Mouse (Mus musculus): ENCODE measurements around the gene Igfbp5.
A peak's percentile ranks its signal among the peaks of the same experiment; 100 is the strongest.

Igfbp5 gene

DNA sequence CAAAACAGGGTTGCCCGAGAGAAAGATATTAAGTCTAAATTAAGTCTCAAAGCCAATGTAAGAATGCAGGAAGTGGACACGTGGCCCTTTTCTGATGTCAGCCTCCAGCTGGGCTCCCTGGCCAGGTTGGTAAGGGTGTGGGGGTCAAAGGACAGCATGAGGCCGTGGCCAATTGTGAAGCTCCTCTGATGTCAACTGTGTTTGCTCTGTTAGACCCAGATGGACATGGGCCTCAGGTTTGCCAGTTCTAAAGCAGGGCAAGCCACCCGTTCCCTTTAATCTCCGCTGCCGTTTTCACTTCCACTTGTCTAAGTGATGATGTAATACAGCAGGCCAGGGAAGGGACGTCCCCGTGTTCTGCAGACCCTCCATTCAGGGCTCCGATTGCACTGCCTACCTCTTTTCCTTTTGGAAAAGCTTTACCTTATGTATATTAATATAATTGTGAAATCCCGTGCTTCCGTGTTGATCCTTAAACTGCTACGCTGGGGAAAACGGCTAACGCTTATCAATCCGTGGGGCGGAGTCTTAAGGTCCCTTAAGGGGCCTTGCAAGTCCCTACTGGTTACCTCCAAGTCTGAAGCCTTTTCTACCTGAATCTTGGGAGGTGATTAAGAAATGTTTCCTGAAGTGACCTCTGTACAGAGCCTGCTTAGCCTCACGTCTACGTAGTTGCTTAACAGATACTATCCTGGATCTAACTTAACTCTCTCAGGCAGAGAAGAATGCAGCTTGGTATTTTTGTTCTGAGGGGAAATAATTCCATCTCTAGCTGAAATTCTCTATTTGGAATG, 31.8 kb downstream of the Igfbp5 start:
- DNase-seq (ENCODE audit: low read depth, low spot score): no peak

DNA sequence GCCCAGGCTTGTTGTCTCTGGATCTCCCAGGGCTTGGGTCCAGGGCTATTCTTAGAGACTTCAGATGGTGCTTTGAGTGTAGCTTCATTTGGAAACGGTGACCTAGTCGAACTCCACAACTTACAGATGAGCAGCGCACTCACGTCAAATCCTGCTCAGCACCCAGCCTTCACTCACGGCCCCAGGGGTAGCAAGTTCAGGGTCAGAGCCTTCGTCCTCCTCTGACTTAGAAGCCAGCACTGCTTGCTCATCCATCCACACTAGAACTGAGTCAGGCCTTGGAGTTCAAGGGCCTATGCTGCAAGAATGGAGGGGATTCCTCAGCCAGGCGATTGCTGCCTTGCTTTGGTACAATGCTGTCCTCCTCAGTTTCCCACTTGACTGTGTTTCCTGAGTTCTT, 34.9 kb downstream of the Igfbp5 start:
- DNase-seq (ENCODE audit: low read depth, low spot score): no peak

DNA sequence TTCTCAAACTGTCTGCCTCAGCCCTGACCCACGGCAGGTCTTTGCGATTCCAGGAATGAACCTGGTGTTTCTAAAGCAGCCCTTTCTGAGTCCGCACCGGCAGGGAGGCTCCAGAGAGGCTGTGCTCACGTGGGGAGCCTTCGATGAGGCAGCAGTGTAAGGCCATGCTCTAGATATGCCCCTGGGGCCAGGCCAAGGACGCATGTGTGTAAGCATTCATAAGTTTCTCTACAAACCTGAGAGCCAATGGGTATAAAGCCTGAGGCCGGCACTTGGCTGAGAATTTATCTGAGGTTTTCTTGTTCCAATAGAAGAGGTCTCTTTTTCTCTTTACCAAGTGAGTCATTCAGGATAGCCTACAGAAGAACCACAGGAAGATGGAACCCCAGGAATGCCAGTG, 35.3 kb downstream of the Igfbp5 start:
- no peak for DNase-seq (ENCODE audit: low read depth, low spot score)

DNA sequence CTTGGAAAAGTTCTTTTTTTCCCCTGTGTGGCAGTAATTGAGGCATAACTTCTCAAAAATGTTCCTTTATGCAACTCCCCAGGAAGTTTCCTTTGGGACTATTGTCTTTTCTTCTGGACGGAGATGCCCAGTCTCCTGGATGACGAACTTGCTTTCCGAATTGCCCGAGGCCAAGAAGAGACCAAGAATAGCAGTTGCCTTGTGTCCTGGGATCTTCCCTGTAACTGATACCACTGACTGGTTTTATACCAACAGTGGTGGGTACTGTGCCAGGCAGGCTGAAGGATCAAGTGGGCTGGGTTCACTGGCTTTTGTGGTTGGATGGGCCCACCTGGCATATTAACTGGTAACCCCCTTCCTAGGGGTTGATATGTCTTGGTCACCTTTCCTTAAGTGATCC, 41.1 kb downstream of the Igfbp5 start:
- no peak for DNase-seq (ENCODE audit: low read depth, low spot score)

DNA sequence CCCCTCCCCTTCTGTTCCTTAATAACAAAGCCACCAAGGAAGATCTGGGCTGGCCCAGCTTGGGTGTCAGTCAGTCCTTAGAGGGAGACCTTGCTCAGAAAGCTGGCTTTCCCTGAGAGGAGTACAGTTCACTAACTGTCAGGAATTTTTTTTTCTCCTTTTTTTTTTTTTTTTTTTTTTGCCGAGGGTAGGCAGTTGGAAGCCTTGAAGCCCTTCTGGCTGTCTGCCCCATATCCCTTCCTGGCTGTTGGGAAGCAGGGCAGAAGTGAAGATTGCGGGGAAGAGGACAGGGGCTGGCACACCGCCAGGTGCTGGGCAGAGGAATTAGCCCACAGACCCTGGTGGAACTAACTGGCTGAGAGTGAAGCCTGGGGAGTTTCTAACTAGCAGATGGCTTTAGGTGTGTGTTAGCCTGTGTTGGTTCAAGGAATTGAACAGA, 42.0 kb downstream of the Igfbp5 start:
- DNase-seq (ENCODE audit: low read depth, low spot score): no peak

DNA sequence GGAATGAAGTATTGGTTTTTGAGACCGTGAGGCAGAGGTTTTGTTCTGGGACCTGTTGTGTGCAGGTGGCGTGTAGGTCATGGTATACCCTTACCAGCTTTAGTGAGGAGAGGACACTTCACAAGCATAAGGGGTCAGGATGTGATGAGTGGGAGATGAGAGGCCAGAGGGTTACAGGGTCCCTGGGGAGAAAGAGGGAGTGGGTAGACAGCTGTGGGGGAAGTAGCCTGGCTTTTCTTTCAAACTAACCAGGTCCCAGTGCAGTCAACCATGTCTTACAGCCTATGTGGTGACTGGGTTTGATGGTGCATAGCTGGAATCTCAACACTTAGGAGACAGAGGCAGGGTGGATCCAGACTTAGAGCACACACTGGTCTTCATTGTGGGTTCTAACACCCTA, 44.2 kb downstream of the Igfbp5 start:
- no peak for DNase-seq (ENCODE audit: low read depth, low spot score)

DNA sequence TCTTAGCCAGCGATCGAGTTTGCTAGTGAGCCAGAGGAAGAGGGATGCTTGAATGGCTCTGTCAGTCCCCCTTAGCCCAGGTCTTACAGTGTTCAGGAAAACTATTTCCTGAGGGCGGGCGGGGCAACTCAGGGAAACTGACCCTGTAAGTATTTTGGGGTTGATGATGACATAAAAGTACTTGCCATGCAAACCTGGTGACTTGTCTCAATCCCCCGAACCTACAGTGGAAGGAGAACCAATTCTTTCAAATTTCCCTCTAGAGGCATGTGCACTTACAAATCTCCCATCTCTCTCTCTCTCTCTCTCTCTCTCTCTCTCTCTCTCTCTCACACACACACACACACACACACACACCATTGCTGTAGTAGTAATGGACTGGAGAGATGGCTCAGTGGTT, 45.8 kb downstream of the Igfbp5 start:
- DNase-seq (ENCODE audit: low read depth, low spot score): no peak

DNA sequence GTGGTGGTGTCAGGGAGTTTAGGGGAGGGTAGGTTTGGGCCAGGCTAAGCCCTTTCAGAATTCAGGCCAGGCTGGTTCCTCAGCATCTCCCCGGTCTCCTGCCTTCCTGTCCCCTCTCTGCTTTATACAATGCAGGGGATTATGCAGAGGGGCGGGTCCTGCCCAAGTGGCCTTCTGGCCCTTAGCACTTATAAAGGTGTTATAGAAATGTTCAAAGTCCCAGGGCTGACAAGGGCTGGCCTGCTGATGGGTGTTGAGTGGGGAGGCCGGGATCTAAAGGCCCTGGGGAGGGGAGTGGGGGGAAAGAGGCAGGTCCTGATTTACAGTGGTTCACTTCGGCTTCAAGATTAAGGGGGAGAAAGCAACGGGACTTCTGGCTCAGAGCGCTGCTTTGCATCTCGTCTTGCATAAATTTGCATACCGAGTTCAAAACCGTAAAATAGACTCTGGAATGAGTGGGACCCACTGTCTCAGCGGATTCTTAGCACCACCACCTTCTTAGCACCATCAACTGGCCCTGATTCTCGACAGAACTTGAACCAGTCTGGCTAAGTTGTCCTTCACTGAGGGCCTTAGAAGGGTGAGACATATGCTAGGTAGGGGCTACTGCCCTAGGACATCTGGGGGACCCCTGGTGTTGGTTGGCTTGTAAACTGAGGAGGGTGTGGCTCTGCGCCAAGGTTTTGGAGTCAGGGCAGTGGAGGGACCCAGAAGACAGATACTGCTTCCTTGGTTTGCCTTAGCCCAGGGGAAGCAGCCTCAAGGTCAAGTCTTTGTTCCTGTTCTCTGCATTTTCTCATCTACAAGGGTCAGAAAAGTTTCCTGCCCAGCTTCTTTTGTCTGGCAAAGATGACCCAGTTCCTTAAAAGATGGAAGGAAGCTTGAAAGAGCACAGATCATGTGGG, 47.0 kb downstream of the Igfbp5 start:
- DNase-seq (ENCODE audit: low read depth, low spot score): peak; percentile 42

DNA sequence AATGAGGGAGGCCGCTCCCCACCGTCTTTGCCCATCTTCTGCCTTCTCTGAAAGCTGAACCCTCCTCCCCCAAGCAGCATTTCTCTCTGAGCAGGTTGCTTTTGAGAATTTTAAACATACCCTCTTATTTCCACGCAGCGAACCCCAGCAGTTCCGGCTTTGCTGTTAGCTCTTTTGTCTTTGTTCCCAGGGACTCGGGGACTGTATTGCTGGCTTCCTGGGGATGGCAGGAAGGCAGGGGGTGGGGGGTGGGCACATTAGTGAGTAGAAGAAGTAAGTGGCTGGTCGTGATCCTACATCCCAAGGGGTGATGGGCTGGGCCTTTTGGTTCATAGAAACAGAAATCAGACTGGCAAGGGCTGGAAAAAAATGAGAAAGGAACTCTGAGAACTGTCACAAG, 47.8 kb downstream of the Igfbp5 start:
- DNase-seq (ENCODE audit: low read depth, low spot score): peak; percentile 37

DNA sequence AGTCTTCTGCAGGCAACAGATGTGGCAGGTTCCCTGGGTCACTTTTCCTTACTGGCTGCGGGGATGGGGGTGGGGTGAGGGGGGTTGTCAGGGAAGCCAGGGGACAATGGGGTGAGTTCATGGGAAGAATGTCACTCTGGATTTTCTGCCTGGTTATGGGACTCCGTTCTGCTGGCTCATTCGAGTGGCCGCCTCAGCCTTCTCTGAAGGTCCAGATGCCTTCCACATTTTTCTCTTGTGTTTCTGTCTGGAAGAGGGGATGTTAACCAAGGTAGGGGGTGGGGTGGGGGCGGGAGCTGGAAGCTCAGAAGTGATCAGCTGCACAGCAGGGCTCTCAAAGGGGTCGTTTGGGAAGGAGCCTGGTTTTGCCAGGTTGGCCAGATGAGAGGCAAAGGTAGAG, 48.2 kb downstream of the Igfbp5 start:
- DNase-seq (ENCODE audit: low read depth, low spot score): peak; percentile 42

DNA sequence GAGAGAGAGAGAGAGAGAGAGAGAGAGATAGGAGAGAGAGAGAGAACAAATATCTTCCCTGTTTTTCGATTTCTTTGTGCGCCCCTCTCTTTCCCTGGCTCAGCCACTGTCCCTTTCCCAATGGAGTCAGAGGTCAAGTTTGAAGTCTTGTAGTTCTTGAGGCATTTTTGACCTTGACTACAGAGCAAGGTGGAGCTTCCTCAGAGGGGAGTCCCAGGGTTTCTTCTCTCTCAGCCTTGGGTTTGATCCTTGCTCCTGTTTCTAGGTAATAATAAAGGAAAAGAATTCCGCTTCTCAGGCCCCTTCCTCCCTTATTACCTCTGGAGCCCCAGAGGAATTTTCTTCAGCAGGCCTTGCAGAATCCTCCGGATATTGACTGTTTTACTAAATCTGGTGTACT, 48.8 kb downstream of the Igfbp5 start:
- DNase-seq (ENCODE audit: low read depth, low spot score): peak; percentile 12

DNA sequence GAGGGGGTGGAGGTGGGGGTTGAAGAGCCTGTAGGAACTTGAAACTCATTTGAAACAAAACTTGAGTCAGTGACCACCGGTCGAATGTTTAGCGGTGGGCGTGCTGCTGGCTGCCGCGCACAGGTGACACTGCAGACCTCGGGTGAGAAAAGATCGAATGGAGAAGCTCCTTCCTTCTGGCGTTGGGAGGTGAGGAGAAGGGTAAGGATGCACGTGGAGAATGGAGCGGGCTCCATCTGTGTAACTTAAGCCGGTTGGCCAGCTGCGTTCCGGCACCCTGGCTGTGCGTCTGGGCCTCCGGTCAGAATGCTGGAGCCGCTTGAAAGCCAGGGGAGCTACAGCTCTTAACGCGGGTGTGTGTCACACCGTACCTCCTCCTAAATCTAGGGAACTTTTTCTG, 49.4 kb downstream of the Igfbp5 start:
- DNase-seq (ENCODE audit: low read depth, low spot score): peak; percentile 58

DNA sequence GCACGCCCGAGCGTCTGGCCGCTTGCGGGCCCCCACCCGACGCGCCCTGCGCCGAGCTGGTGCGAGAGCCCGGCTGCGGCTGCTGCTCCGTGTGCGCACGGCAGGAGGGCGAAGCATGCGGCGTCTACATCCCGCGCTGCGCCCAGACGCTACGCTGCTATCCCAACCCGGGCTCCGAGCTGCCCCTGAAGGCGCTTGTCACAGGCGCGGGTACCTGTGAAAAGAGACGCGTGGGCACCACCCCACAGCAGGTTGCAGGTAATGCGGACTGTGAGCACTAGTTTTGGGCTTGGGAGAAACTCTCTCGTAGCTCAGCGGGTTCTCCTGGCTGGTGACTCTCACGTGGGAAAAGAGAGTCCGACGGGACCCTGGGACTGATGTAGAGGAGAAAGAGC, 50.0 kb downstream of the Igfbp5 start:
- peak; percentile 20 for DNase-seq (ENCODE audit: low read depth, low spot score)

DNA sequence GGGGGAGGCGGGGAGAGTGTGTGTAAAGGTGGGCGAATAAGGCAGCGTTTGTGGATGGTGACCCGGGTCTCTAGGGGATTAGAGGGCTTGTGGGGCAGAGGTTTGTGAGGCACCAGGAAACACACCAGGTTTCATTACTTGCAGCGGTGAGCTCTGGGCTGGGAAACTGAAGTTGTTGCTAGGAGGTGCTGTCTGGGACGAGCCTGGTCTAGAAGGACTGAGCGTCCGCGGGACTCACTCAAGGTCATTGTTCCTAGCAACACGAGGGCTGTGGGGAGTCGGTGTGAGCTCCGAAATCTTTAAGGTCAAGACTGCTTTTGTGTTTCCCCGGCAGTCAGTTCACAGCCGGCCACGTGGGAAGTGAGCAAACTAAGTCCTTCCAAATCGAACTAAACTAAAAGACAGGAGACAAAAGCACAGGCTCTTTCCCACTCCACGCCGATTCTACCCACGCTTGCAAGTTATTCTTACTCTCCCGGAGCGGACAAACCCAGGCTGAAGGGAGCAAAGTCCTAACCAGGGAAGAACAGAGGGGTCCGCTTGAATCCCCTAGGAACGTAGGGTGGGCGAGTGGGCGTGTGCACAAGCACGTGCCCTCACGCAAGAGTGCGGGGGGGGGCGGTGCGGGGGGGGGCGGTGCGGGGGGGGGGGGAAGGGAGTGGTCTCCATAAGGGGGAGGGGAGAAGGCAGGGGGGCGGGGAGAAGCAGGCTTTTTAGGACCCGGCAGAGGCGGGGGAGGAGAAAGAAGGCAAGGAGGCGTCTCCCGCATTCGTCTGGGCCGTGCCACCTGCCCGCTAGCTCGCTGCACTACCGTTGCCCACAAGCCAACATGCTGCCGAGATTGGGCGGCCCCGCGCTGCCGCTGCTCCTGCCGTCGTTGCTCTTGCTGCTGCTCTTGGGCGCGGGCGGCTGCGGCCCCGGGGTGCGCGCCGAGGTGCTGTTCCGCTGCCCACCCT, 50.7 kb downstream of the Igfbp5 start, which contains the start of gene Igfbp2:
Gene Igfbp2 (plus strand): TSS at position 753 of the 956 bp plus-strand sequence.
- DNase-seq (ENCODE audit: low read depth, low spot score): peak; percentile 67

DNA sequence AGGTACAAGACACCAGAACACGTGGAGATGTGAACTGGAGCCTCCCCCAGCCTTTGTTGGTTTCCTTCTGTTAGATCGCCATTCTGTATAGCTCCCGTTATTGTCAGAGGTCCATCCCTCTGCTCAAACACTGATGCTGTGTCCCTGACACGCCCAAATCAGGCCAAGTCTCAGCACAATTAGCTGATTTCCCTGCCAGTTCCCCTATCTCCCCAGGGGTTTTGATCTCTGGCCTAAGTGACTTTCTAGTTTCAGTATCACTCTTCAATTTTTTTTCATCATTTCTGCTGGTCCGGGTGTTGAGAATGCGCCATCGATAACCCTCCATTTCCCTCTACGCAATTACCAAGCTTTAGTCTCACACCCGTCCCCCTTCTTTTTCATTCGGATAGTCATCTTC, 51.8 kb downstream of the Igfbp5 start:
- no peak for DNase-seq (ENCODE audit: low read depth, low spot score)

DNA sequence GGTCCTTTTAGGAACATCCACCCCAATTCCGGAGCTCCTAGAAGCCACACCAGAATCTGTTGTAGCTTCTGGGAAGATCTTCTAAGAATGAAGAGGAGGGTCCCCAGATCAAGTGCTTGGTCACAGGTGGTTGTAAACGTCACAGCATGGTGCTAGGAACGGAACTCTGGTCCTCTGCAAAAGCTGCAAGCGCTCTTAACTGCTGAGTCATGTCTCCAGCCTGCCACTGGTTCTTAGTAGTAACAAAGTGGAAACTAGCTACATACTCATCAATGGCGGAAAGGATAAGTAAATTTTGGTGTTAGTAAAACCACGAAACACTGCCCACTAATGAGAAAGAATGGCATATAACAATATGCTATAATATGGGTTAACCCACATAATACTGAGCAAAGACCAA, 54.7 kb downstream of the Igfbp5 start:
- no peak for DNase-seq (ENCODE audit: low read depth, low spot score)

DNA sequence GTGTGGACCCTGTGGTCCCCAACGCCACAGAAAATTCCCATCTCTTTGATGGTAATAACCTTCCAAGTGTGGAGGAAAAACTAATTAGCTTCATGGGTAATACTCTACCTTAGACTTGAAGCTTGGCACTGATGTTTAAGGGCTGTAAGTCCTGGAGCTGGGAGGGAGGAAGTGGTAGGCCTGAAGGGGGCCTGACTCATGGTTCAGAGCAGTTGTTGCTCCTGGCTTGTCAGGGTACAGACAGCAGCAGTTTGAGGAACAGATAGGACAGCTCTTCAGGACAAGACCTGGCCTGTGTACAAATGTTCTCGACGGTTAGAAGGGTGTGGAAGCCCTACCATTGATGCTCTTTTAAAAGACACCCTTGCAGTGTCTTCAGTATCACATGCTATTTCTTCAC, 59.1 kb downstream of the Igfbp5 start:
- no peak for DNase-seq (ENCODE audit: low read depth, low spot score)

DNA sequence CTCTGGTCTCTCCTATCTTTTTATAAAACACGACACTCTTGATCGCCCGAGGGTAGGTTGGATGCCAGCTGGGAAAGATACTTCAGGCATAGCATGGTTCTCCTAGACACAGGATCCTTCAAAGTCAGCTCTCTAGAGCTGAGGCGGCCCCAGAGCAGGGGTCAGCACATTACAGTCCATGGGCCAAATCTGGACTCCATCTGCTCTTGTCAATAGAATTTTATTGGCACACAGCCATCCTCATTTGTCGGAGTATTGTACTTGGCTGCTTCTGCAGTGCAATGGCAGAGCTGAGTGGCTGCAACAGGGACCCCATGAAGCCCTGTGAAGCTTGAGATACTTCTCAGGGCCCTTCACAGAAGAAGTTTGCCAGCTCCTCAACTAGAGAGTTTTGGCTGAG, 59.5 kb downstream of the Igfbp5 start:
- DNase-seq (ENCODE audit: low read depth, low spot score): no peak

DNA sequence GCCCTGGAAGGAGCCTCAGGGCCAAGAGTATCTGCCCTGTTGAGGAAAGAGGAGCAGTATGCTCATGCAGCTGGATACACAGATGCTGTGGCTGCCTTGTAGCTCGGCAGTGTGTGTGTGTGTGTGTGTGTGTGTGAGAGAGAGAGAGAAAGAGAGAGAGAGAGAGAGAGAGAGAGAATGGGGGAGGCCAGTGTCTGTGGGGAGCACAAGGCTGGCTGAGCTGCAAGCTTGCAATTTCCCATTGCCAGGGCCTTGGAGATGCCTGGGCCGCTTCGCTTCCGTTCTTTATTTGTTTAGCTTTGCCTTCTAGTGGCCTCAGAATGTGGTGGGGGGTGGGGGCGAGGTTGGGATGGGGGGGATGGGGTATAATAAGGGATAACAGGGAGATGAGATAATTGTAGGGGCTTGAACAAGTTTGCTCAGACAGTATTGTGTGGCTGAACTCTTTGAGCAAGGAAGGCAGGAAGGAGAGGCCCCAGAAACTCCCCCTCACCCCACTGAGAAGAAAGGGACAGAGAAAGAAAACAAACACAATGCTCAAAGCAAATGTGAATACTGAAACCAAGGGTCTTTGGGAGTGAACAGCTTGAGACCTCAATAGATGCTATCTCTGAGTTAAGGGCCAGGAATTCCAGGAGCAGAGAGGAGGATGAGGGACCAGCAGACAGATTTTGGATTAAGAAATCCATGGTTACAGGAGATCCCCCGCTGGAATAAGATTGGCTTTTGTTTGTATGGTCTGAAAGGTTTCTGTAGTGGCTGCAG, 60.9 kb downstream of the Igfbp5 start:
- DNase-seq (ENCODE audit: low read depth, low spot score): no peak

DNA sequence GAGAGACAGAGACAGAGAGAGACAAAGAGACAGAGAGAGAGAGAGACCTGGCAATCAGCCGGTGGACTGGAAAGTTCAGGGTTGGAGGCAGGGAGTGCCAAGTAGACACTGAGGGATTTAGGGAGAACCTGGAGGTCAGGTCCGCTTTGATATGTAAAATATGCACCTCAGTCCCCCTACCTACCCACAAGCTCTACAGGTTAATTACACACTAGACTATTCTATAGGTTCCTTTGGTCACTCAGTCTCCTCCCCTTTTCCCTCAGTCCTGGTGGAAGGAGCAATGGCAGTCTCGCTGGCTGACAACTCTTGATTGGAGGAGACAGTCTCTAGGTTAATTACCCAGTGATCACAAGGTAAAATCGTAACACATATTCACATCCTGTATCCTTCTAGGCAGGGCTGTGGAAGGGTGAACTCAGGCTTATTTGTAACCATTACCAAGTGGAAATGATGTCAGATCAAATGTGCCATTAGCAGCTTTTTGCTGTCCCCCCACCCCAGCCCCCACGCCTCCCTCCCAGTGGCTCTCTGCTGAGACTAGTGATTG, 61.5 kb downstream of the Igfbp5 start:
- DNase-seq (ENCODE audit: low read depth, low spot score): no peak

DNA sequence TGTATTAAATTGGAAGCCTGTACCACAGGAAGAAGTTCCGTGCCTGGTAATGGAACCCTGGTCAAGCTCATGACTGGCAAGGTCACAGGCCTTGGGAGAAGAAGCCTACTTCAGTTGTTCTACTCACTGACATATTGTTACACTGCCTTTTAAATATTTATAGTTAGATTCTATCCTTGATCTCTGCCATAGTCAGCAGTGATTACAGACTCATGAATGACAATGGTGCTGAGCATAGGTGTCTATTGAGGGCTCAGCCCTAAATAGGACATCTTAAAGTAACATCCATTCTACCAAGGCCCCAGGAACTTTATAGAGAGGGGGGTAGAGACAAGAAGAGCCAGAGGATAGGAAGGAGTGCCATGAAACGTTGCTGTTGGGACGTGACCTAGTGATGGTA, 63.6 kb downstream of the Igfbp5 start:
- DNase-seq (ENCODE audit: low read depth, low spot score): no peak
